Mouse (Mus musculus) liver, embryonic 15.5 days (tissue): ENCODE measurements around the gene Nop10. TPM values are rescaled to one million over a fixed set of nuclear protein-coding genes. Genes with fewer than 3 reads are reported as not detected.

Experiments used
- ATAC-seq: fragments of 200-750 bp; cut with Nextera tagmentation; 2 replicates; pipeline ENCODE4 v1.8.0; 2017; ENCODE audit warnings: moderate number of reproducible peaks, mild to moderate bottlenecking, moderate library complexity; ENCODE audit not compliant: insufficient read depth
- H3K27ac ChIP-seq: fragments of 300-500 bp; sonication (generic); replicated peaks from 2 replicates; pipeline ENCODE4 v1.5.1; 2015; ENCODE audit warnings: mild to moderate bottlenecking, inconsistent platforms
- H3K27me3 ChIP-seq: fragments of 300-500 bp; sonication (generic); 2 replicates; pipeline ENCODE4 v1.6.1; 2015; ENCODE audit warnings: mild to moderate bottlenecking, inconsistent platforms
- H3K36me3 ChIP-seq: fragments of 300-500 bp; sonication (generic); replicated peaks from 2 replicates; pipeline ENCODE4 v1.6.1; 2015; ENCODE audit warnings: moderate library complexity, mild to moderate bottlenecking, inconsistent platforms
- H3K4me1 ChIP-seq: fragments of 300-500 bp; sonication (generic); replicated peaks from 2 replicates; pipeline ENCODE4 v1.6.1; 2015; ENCODE audit warnings: inconsistent platforms
- H3K4me2 ChIP-seq: fragments of 300-500 bp; sonication (generic); 2 replicates; pipeline ENCODE4 v1.6.1; 2015; ENCODE audit warnings: moderate library complexity, mild to moderate bottlenecking, inconsistent platforms
- H3K4me3 ChIP-seq: fragments of 300-500 bp; sonication (generic); replicated peaks from 2 replicates; pipeline ENCODE4 v1.5.1; 2015; ENCODE audit warnings: mild to moderate bottlenecking, inconsistent platforms
- H3K9ac ChIP-seq: fragments of 300-500 bp; sonication (generic); 2 replicates; pipeline ENCODE4 v1.6.1; 2015; ENCODE audit warnings: moderate library complexity, mild to moderate bottlenecking, inconsistent platforms
- H3K9me3 ChIP-seq: fragments of 300-500 bp; sonication (generic); replicated peaks from 2 replicates; pipeline ENCODE4 v1.6.1; 2016; ENCODE audit warnings: inconsistent platforms
- WGBS: fragments of 180-500 bp; shearing (Covaris S2); methylation state at CpG from one replicate; pipeline ENCODE4 v1.1.7; 2015; ENCODE audit warnings: mixed read lengths; ENCODE audit not compliant: insufficient replicate concordance; 5-methylcytosine and 5-hydroxymethylcytosine counted together
- polyA plus RNA-seq: library from polyadenylated mRNA; unstranded; fragments of >200 nt; fragmentation: Nextera tagmentation; extraction: Ambion mirVana; gene quantifications from 2 replicates; pipeline ENCODE4 v1.2.1, GENCODE M21; 2015

The Nop10 gene
- 106 and 122 TPM in 2 replicates for polyA plus RNA-seq

DNA sequence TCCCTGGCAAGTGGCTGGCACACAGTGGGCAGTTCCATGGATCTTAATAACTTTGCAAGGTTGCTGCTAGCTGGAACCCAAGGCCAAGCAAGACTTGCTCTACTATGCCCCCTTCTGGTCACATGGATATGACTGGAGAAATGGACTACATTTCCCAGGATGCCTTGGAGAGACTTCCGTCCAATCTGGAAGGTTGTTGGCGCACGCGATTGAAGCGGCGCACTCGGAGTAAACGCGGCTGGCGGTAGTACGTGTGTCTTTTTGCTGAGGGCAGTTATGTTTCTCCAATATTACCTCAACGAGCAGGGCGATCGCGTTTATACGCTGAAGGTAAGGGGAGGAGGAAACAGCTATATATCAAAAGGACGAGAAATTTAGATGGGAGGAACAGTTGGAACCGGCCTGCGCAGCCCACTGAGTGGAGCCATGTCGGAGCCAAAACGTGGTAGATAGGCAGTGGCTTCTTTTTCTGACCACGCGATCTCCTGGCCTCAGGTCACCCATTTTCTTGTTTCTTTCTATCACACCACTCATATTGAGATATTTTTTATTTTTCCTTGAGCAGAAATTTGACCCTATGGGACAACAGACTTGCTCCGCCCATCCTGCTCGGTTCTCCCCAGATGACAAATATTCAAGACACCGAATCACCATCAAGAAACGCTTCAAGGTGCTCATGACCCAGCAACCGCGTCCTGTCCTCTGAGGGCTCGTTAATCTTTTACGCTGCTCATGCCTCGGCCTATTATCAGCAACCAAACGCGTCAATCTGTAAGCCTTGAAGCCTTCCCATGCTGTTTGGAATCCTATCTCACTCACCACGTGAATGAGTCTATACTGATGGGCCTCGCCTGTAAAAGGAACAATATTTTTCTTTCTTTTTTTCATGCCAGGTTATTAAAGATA lies at the start of gene Nop10:
TSS of gene Nop10 (plus strand) at position 179 of the 906 bp plus-strand sequence.
- ATAC-seq = peak; percentile 23
- no peaks in the 10 kb centered on the region for H3K36me3 ChIP-seq
- under 1% methylated on average over 36 of the region's 36 CpGs for WGBS

DNA sequence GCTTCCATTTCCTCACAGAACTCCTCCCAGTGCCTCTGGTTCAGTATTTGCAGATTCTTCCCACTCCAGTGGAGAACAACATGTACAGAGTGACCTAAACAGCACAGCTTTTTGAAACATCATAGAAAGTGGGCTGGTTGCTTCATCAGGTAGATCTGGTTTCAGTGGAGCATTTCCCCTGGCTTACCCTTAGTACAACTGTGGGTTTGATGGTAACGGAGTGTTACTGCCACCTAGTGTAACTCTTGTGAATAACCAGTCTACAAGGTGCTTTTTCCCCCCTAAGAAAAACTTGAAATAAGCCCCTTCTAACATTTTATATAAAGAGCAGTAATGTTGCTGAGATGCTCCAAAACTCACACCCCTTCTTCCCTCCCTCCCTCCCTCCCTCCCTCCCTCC lies 45.7 kb upstream of the Nop10 start:
- Histone ChIP-seq H3K9me3 (no peaks in the 10 kb centered on the region), H3K27ac (no peak overlapping the region), H3K36me3 (no peaks in the 10 kb centered on the region), H3K4me2 (no peak overlapping the region), H3K9ac (no peak overlapping the region), H3K4me1 (no peaks in the 10 kb centered on the region), H3K27me3 (no peaks in the 10 kb centered on the region), H3K4me3 (no peak overlapping the region)
- ATAC-seq = no peak
- 11% methylated on average over 1 of the region's 1 CpGs for WGBS

More for the DNA sequence above, at the start of gene Nop10:
- Histone ChIP-seq H3K27me3 (no peaks in the 10 kb centered on the region), H3K4me1 (peaks cover 44% of the 10 kb centered on the region), H3K4me2 (peak within 1 kb of the TSS; percentile 88), H3K9me3 (no peaks in the 10 kb centered on the region), H3K27ac (peak within 1 kb of the TSS; percentile 84), H3K9ac (peak within 1 kb of the TSS; percentile 65), H3K4me3 (peak within 1 kb of the TSS; percentile 77)

DNA sequence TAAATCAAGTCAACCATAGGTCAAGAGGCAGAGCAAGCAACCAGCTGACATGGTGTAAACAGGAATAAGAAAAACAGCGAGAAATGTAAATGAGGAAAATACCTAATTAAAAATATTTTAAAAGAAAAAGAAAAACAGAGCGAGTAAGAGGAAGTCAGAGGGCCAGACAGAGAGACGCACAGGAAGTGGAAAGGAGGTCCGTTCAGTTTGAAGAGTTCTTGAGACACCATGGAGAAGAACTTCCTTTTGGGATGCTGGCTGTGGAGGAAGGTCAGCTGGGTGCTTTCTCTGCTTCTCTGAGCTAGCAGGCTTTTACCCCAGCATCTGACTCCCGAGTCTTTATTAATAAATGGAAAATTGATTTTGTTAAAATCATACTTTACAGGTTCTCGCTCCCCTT lies 44.1 kb upstream of the Nop10 start:
- 35% methylated on average over 6 of the region's 6 CpGs for WGBS
- ATAC-seq = no peak

DNA sequence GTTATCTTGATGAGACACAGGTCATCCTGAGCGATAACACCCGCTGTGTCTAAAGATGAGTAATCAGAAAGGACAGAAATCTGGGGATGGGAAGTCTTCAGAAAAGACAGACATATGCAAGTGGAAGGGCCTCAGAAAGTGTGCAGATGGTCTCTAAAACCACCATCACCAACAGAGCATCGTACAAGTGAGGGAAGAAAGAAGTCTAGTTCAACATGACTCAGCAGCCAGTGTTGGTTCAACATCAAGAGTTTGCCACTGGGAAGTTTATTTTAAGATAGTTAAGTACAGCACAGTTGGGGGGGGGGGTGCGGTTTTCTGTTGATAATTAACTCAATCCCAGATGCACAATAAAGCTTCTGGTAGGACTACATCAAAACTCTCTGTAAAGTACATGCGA lies 40.8 kb upstream of the Nop10 start:
- Histone ChIP-seq H3K9me3 (no peaks in the 10 kb centered on the region), H3K36me3 (no peaks in the 10 kb centered on the region), H3K4me2 (no peak overlapping the region), H3K4me3 (no peak overlapping the region), H3K9ac (no peak overlapping the region), H3K27ac (no peak overlapping the region), H3K4me1 (no peaks in the 10 kb centered on the region), H3K27me3 (no peaks in the 10 kb centered on the region)
- no peak for ATAC-seq
- 49% methylated on average over 5 of the region's 5 CpGs for WGBS

More for the DNA sequence above, 44.1 kb upstream of the Nop10 start:
- Histone ChIP-seq H3K4me3 (no peak overlapping the region), H3K27ac (no peak overlapping the region), H3K4me1 (no peaks in the 10 kb centered on the region), H3K9me3 (no peaks in the 10 kb centered on the region), H3K27me3 (no peaks in the 10 kb centered on the region), H3K9ac (no peak overlapping the region), H3K4me2 (no peak overlapping the region), H3K36me3 (no peaks in the 10 kb centered on the region)

DNA sequence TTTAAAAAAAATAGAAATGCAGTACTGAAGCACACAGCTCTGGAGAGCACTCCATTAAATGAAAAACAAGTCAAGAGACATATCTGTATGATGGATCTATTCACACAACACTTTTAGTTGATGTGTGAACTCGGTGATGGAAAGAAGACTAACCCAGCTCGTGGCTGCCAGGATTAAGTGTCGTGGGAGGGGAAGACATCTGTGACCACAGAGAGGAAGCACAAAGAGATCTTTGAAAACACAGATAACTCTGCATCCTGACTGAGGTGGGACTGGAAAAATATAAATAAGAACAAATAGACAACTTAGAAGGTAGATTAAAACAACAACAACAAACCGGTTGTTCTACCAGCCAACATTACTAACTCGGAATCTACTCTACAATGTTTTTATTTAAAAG lies 39.1 kb upstream of the Nop10 start:
- Histone ChIP-seq H3K4me1 (no peaks in the 10 kb centered on the region), H3K9me3 (no peaks in the 10 kb centered on the region), H3K27ac (no peak overlapping the region), H3K4me2 (no peak overlapping the region), H3K4me3 (no peak overlapping the region), H3K9ac (no peak overlapping the region), H3K36me3 (no peaks in the 10 kb centered on the region), H3K27me3 (no peaks in the 10 kb centered on the region)
- WGBS = 21% methylated on average over 5 of the region's 5 CpGs
- no peak for ATAC-seq

DNA sequence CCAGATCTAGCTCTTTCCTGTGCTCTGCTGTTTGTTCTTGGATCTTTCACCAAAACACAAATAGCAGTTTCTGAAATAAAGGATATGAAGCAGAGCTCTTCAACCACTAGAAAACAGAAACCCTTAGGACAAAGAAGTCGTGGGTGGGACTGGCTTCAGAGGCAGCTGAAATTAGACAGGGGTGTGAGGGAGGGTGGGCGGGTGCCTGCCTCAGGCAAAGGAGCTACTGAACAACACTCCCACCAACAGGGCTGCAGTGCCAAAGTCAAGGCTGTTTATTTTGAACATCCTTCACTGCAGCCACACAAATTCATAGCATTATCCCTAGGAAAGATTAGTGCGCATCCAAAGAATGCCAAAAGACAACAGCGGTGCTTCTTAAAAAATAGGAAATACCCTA lies 37.4 kb upstream of the Nop10 start:
- WGBS = 55% methylated on average over 4 of the region's 4 CpGs
- H3K4me3 ChIP-seq = no peak overlapping the region
- no peak for ATAC-seq

DNA sequence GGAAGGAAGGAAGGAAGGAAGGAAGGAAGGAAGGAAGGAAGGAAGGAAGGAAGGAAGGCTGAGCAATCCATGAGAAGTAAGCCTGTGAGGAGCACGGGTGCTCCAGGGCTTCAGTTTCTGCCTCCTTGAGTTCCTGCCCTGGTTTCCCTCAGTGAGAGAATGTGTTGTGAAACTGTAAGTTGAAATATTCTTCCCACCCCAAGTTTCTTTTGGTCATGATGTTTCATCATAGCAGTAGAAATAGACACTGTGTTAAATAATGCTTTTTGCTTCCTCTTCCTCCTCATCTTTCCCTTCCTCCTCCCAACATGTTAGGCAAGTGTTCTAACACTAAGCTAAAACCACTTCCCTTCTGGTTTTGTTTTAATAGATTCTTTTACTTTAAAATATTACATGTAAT lies 29.1 kb upstream of the Nop10 start:
- WGBS = 19% methylated on average over 1 of the region's 1 CpGs
- Histone ChIP-seq H3K4me2 (no peak overlapping the region), H3K36me3 (no peaks in the 10 kb centered on the region), H3K27me3 (peaks cover under 1% of the 10 kb centered on the region; the same call in 1 of the 2 replicates), H3K9ac (no peak overlapping the region), H3K27ac (no peak overlapping the region), H3K4me3 (no peak overlapping the region), H3K9me3 (no peaks in the 10 kb centered on the region), H3K4me1 (no peaks in the 10 kb centered on the region)
- ATAC-seq = no peak

More for the DNA sequence above, 37.4 kb upstream of the Nop10 start:
- H3K36me3 ChIP-seq = no peaks in the 10 kb centered on the region
- H3K9ac ChIP-seq = no peak overlapping the region
- no peaks in the 10 kb centered on the region for H3K27me3 ChIP-seq
- H3K4me1 ChIP-seq = no peaks in the 10 kb centered on the region
- no peak overlapping the region for H3K27ac ChIP-seq
- no peaks in the 10 kb centered on the region for H3K9me3 ChIP-seq
- no peak overlapping the region for H3K4me2 ChIP-seq

DNA sequence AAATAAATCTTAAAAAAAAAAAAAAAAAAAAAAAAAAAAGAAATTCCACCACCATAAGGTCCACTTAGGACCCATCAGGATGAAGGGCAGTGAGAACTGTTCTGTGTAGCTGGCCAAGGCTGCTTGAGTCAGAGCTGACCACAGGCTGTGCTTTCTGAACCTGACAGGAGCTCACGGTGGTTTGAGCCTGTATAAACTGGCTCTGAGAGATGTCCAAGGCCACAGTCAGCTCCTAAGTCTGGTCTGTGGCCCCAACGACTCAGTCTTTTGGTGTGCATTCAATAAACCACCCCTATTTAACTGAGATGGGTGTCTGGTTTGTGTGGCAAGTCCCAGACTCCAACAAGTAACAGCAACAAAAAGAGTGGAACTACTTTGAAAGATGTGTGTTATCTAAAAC lies 25.1 kb upstream of the Nop10 start:
- WGBS = 43% methylated on average over 2 of the region's 2 CpGs
- H3K9me3 ChIP-seq = no peaks in the 10 kb centered on the region
- H3K9ac ChIP-seq = no peak overlapping the region
- H3K27me3 ChIP-seq = peaks cover 32% of the 10 kb centered on the region
- no peak overlapping the region for H3K4me3 ChIP-seq
- H3K4me1 ChIP-seq = peaks cover 22% of the 10 kb centered on the region
- ATAC-seq = no peak
- no peak overlapping the region for H3K4me2 ChIP-seq
- H3K27ac ChIP-seq = no peak overlapping the region
- no peaks in the 10 kb centered on the region for H3K36me3 ChIP-seq

DNA sequence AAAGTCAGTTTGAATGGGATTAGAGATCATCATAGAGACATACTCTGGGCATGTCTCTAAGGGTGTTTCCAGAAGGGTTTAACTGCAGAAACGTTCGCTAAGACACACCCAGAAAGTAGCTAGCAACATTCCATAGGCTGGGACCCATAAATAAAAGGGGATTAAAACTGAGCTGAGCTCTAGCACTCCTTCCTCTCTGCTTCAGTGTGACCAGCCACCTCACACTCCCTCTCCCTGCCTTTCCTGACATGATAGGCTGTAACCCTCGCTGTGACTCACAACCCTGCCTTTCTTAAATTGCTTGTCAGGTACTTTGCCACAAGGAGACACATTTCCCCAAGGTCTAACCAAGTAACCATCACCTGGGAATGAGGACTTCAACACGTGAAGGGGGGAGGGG lies 23.7 kb upstream of the Nop10 start:
- Histone ChIP-seq H3K27ac (no peak overlapping the region), H3K27me3 (peaks cover 32% of the 10 kb centered on the region), H3K9me3 (no peaks in the 10 kb centered on the region), H3K4me2 (no peak overlapping the region), H3K9ac (no peak overlapping the region), H3K4me1 (peaks cover 22% of the 10 kb centered on the region), H3K36me3 (no peaks in the 10 kb centered on the region), H3K4me3 (no peak overlapping the region)
- 20% methylated on average over 4 of the region's 4 CpGs for WGBS
- no peak for ATAC-seq

DNA sequence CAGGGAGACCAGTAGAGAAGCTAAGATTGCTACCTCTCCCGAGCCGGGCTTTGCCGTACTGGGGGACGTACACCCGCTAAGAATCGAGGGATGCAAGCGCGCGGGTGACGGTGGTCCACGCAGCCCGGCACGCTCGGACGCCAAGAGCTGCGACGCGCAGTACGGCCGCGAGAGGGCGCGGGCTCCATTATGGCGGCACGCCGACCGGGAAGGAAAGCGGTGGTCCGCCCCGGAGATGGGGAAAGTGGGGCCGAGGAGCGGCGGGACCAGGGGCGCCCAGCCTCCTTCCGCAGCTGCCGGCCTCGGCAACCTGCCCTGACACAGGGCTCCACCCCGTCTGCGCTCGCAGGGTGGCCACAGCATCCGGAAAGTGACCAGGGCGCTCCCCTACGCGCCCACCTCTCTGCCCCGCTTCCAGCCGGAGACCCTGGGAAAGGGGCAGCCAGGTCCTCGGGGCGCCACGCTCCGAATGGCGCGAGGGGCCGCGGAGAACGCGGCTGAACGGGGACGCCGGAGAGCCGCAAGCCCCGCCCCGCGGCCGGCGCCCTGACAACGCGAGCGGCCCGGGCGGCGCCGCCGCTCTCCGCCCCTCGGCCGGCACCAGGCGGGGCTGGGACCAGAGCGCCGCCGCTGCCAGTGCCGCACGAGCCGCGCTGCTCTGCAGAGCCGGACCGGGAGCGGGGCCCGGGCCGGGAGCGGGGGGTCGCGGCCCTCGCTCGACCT lies 22.4 kb upstream of the Nop10 start, which contains the start of gene Lpcat4:
TSS of gene Lpcat4 (plus strand) at position 257 of the 723 bp plus-strand sequence.
- Histone ChIP-seq H3K9me3 (no peaks in the 10 kb centered on the region), H3K4me1 (peaks cover 22% of the 10 kb centered on the region), H3K4me3 (peak within 1 kb of the TSS; percentile 85), H3K27ac (peak within 1 kb of the TSS; percentile 81), H3K4me2 (peak within 1 kb of the TSS; percentile 98), H3K27me3 (peaks cover 32% of the 10 kb centered on the region), H3K36me3 (no peaks in the 10 kb centered on the region), H3K9ac (peak within 1 kb of the TSS; percentile 70)
- under 1% methylated on average over 94 of the region's 94 CpGs for WGBS
- ATAC-seq = peak; percentile 90
